In genomic region chr16:17410209-17410608, GRCm38 (mm10) we compare ENCODE assay signal across 9 mouse cellular contexts. TPM values are rescaled to one million over a fixed set of nuclear protein-coding genes. Genes with fewer than 3 reads are reported as not detected.
DNase-seq lines count a peak whose midpoint lies in the region; ATAC-seq and TF ChIP-seq lines count a peak whose summit lies in the region.
"Had no signal": no experiment of that assay in that cellular context is flagged by ENCODE, and none has a peak within 500 bp of the region (broad histone marks: within the 10 kb centered on the region; RNA-seq: fewer than 3 reads in every experiment).

No protein-coding gene starts in this region.

- TF ChIP-seq CTCF in hindbrain, postnatal 0 days (IDR thresholded peaks at IDR 0.05; ENCODE audit: low read depth) = no peak

- no peaks in the 10 kb centered on the region for H3K36me3 ChIP-seq in embryonic facial prominence, embryonic 13.5 days
- H3K36me3 ChIP-seq in embryonic facial prominence, embryonic 10.5 days (replicated peaks) = no peaks in the 10 kb centered on the region; the same call in 1 of the 2 replicates
- H3K36me3 ChIP-seq in liver, embryonic 13.5 days = peaks cover 6% of the 10 kb centered on the region; the same call in 1 of the 2 replicates
- H3K36me3 ChIP-seq in hindbrain, postnatal 0 days (ENCODE audit: insufficient read depth, low read length) = no peaks in the 10 kb centered on the region

- intact Hi-C loops in heart, postnatal 10 days (cut with DNase I) = no loop called here

- no peak for ATAC-seq in embryonic facial prominence, embryonic 13.5 days (ENCODE audit: insufficient number of reproducible peaks, insufficient read depth, low FRiP score, low TSS enrichment, low read depth)
- no peak for ATAC-seq in liver, embryonic 13.5 days (ENCODE audit: low read depth)
- no peak for ATAC-seq in hindbrain, postnatal 0 days

- H3K27ac ChIP-seq in embryonic facial prominence, embryonic 13.5 days = no peak overlapping the region
- no peak overlapping the region for H3K27ac ChIP-seq in embryonic facial prominence, embryonic 10.5 days (replicated peaks)
- no peak overlapping the region for H3K27ac ChIP-seq in liver, embryonic 13.5 days
- H3K27ac ChIP-seq in hindbrain, postnatal 0 days = no peak overlapping the region

- H3K4me3 ChIP-seq in embryonic facial prominence, embryonic 13.5 days = no peak overlapping the region
- no peak overlapping the region for H3K4me3 ChIP-seq in embryonic facial prominence, embryonic 10.5 days
- no peak overlapping the region for H3K4me3 ChIP-seq in liver, embryonic 13.5 days (replicated peaks)
- no peak overlapping the region for H3K4me3 ChIP-seq in hindbrain, postnatal 0 days (ENCODE audit: low read length)
- H3K4me3 ChIP-seq: liver, embryonic 15.5 days had no signal

- H3K4me1 ChIP-seq in embryonic facial prominence, embryonic 13.5 days = peaks cover 7% of the 10 kb centered on the region
- peaks cover 13% of the 10 kb centered on the region for H3K4me1 ChIP-seq in embryonic facial prominence, embryonic 10.5 days
- H3K4me1 ChIP-seq in liver, embryonic 13.5 days (replicated peaks) = peaks cover 49% of the 10 kb centered on the region
- H3K4me1 ChIP-seq in hindbrain, postnatal 0 days (ENCODE audit: insufficient read depth, low read length) = peaks cover 11% of the 10 kb centered on the region

- 43% methylated on average over 4 of the region's 4 CpGs for WGBS in embryonic facial prominence, embryonic 13.5 days
- WGBS in embryonic facial prominence, embryonic 10.5 days = 52% methylated on average over 4 of the region's 4 CpGs
- 26% methylated on average over 4 of the region's 4 CpGs for WGBS in liver, embryonic 13.5 days (ENCODE audit: insufficient replicate concordance)
- WGBS in hindbrain, postnatal 0 days = 81% methylated on average over 4 of the region's 4 CpGs

- no peak overlapping the region for H3K4me2 ChIP-seq in embryonic facial prominence, embryonic 13.5 days
- peak overlapping the region; percentile 21; the same call in 1 of the 2 replicates for H3K4me2 ChIP-seq in liver, embryonic 13.5 days
- no peak overlapping the region for H3K4me2 ChIP-seq in hindbrain, postnatal 0 days (ENCODE audit: low read depth, low read length)
- H3K4me2 ChIP-seq: liver, embryonic 15.5 days had no signal

- H3K9me3 ChIP-seq in embryonic facial prominence, embryonic 13.5 days = no peaks in the 10 kb centered on the region
- no peaks in the 10 kb centered on the region for H3K9me3 ChIP-seq in embryonic facial prominence, embryonic 10.5 days
- H3K9me3 ChIP-seq in liver, embryonic 13.5 days (replicated peaks) = no peaks in the 10 kb centered on the region
- H3K9me3 ChIP-seq in hindbrain, postnatal 0 days (ENCODE audit: low read length) = no peaks in the 10 kb centered on the region
- H3K9me3 ChIP-seq: liver, embryonic 15.5 days had no signal

- H3K9ac ChIP-seq in embryonic facial prominence, embryonic 13.5 days = 0 out of 2 replicates have a peak overlapping the region, but pooled peaks have one; percentile 37
- no peak overlapping the region for H3K9ac ChIP-seq in liver, embryonic 13.5 days
- H3K9ac ChIP-seq in hindbrain, postnatal 0 days (replicated peaks; ENCODE audit: low read length) = no peak overlapping the region
- H3K9ac ChIP-seq: liver, embryonic 15.5 days had no signal

- H3K27me3 ChIP-seq in embryonic facial prominence, embryonic 13.5 days = no peaks in the 10 kb centered on the region
- H3K27me3 ChIP-seq in embryonic facial prominence, embryonic 10.5 days (replicated peaks; ENCODE audit: low read depth, poor library complexity, severe bottlenecking) = no peaks in the 10 kb centered on the region
- H3K27me3 ChIP-seq in liver, embryonic 13.5 days = no peaks in the 10 kb centered on the region
- no peaks in the 10 kb centered on the region for H3K27me3 ChIP-seq in hindbrain, postnatal 0 days (ENCODE audit: insufficient read depth, low read length)
- H3K27me3 ChIP-seq: liver, embryonic 15.5 days had no signal

- no peak for DNase-seq in embryonic facial prominence, embryonic 10.5 days (ENCODE audit: low spot score)
- peak; percentile 41 for DNase-seq in R1 (ENCODE audit: low read depth, low spot score)
- peak; percentile 29 to 42 for DNase-seq in heart, postnatal 10 days
- DNase-seq in liver, embryonic 13.5 days = peak; percentile 17
- DNase-seq in hindbrain, postnatal 0 days (ENCODE audit: low spot score) = no peak
- DNase-seq in frontal cortex, adult 2 months (ENCODE audit: extremely low spot score in 1 of 2, low spot score in 1 of 2) = no peak
- DNase-seq in thymus, postnatal 36 days = no peak

RNA-seq across cellular contexts. Expression of gene Pi4ka, which starts 4.1 kb away (rescaled TPM):
- polyA plus RNA-seq in embryonic facial prominence, embryonic 13.5 days (2015; fragmentation: Nextera tagmentation; extraction: Ambion mirVana) = 35.5 and 37.9 TPM in 2 replicates
- polyA plus RNA-seq in embryonic facial prominence, embryonic 10.5 days (2016; fragmentation: Nextera tagmentation; extraction: Ambion mirVana) = 38.0 and 39.0 TPM in 2 replicates
- 10 to 100 TPM; 55.3 to 56.7 TPM for total RNA-seq in heart, postnatal 10 days (2021)
- polyA plus RNA-seq in liver, embryonic 13.5 days (2015; fragmentation: Nextera tagmentation; extraction: Ambion mirVana) = 12.9 and 15.1 TPM in 2 replicates
- 111 and 154 TPM in 2 replicates for total RNA-seq in hindbrain, postnatal 0 days (2014; rRNA removed)
- polyA plus RNA-seq in hindbrain, postnatal 0 days (2015; fragmentation: Nextera tagmentation; extraction: Ambion mirVana) = 45.5 and 47.7 TPM in 2 replicates
- 305 and 311 TPM in 2 replicates for polyA plus RNA-seq in frontal cortex, adult 2 months (2012; rRNA removed)

RNA-seq across cellular contexts. Expression of gene Snap29, which starts 4.4 kb away (rescaled TPM):
- polyA plus RNA-seq in embryonic facial prominence, embryonic 13.5 days (2015; fragmentation: Nextera tagmentation; extraction: Ambion mirVana) = 13.2 and 15.5 TPM in 2 replicates
- polyA plus RNA-seq in embryonic facial prominence, embryonic 10.5 days (2016; fragmentation: Nextera tagmentation; extraction: Ambion mirVana) = 9.8 and 11.2 TPM in 2 replicates
- total RNA-seq in heart, postnatal 10 days (2021) = 10 to 100 TPM; 16.2 to 17.3 TPM
- 8.8 and 10.7 TPM in 2 replicates for polyA plus RNA-seq in liver, embryonic 13.5 days (2015; fragmentation: Nextera tagmentation; extraction: Ambion mirVana)
- 28.1 and 30.0 TPM in 2 replicates for total RNA-seq in hindbrain, postnatal 0 days (2014; rRNA removed)
- polyA plus RNA-seq in hindbrain, postnatal 0 days (2015; fragmentation: Nextera tagmentation; extraction: Ambion mirVana) = 14.5 and 15.6 TPM in 2 replicates
- polyA plus RNA-seq in frontal cortex, adult 2 months (2012; rRNA removed) = 10.5 and 11.2 TPM in 2 replicates

RNA-seq across cellular contexts. Expression of gene Crkl, which starts 41.6 kb away (rescaled TPM):
- polyA plus RNA-seq in embryonic facial prominence, embryonic 13.5 days (2015; fragmentation: Nextera tagmentation; extraction: Ambion mirVana) = 83.3 and 84.3 TPM in 2 replicates
- 70.9 and 73.3 TPM in 2 replicates for polyA plus RNA-seq in embryonic facial prominence, embryonic 10.5 days (2016; fragmentation: Nextera tagmentation; extraction: Ambion mirVana)
- 10 to 100 TPM; 27.9 to 33.8 TPM for total RNA-seq in heart, postnatal 10 days (2021)
- polyA plus RNA-seq in liver, embryonic 13.5 days (2015; fragmentation: Nextera tagmentation; extraction: Ambion mirVana) = 30.8 and 35.8 TPM in 2 replicates
- total RNA-seq in hindbrain, postnatal 0 days (2014; rRNA removed) = 74.8 and 83.1 TPM in 2 replicates
- 54.9 and 68.7 TPM in 2 replicates for polyA plus RNA-seq in hindbrain, postnatal 0 days (2015; fragmentation: Nextera tagmentation; extraction: Ambion mirVana)
- 23.0 and 23.1 TPM in 2 replicates for polyA plus RNA-seq in frontal cortex, adult 2 months (2012; rRNA removed)

Comparison
In these comparisons a context has a peak if more than half of its experiments do, and no peak if none do; other contexts are left out.
1. DNase-seq: peak in R1 (single experiment), heart, postnatal 10 days (2 of 2) and liver, embryonic 13.5 days (single experiment); none in embryonic facial prominence, embryonic 10.5 days (single experiment), hindbrain, postnatal 0 days (single experiment), frontal cortex, adult 2 months (0 of 2) and thymus, postnatal 36 days (0 of 2).